Mouse (Mus musculus) G1E-ER4 (cell line): ENCODE results near the gene Snx13. TPM values are rescaled to one million over a fixed set of nuclear protein-coding genes. Genes with fewer than 3 reads are reported as not detected.

Experiments used
- GATA1 ChIP-seq: IDR thresholded peaks from one replicate; pipeline ENCODE4 v1.8.0; 2012; ENCODE audit warnings: low read length, inconsistent platforms
- polyA plus RNA-seq: library from polyadenylated mRNA; stranded (reverse); fragments of >175 nt; gene quantifications from 2 replicates; pipeline ENCODE4 v1.2.3, GENCODE M21; 2012

Snx13 gene
- 12.4 and 17.9 TPM in 2 replicates for polyA plus RNA-seq

DNA sequence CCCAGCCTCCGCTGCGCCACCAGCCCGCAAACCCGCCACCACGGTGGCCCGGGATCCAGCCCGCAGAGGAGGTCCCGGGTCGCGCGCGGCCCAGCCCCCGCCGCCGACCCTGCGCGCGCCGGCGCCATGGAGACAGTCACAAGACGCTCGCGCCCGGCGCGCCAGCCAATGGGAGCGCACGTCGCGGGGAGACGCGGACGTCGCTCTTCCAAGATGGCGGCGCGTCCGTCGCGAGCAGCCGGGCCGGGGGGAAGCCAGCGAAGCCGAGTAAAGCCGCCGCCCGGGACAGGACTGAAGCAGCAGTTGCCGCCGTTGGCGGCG is at the start of gene Snx13:
Gene Snx13 (plus strand): TSS at position 188 of the 321 bp plus-strand sequence.
- TF ChIP-seq GATA1 = no peak

DNA sequence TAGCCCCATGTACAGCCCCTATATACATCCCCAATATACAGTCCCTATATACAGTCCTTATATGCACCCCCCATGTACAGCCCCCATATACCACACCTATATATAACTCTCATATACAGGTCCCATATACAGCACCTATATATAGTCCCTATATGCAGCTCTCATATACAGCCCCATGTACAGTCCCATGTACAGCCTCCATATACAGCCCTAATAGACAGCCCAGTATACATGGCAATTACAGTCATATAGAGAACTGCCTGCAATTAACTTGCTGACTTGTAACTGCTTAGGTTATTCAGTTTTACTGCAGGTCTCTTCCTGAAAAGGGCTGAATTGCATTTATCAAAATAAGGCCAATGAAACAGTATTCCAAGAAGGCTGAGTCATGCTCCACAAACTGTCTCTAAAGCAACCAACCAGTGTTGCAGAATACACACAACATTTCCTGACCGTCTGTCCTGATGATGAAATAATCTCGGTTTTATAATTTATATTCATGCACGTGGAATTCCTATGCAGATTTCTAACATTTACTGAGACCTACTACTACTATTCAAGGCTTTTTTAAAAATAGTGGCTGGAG is 49.3 kb upstream of the Snx13 start:
- no peak for TF ChIP-seq GATA1

DNA sequence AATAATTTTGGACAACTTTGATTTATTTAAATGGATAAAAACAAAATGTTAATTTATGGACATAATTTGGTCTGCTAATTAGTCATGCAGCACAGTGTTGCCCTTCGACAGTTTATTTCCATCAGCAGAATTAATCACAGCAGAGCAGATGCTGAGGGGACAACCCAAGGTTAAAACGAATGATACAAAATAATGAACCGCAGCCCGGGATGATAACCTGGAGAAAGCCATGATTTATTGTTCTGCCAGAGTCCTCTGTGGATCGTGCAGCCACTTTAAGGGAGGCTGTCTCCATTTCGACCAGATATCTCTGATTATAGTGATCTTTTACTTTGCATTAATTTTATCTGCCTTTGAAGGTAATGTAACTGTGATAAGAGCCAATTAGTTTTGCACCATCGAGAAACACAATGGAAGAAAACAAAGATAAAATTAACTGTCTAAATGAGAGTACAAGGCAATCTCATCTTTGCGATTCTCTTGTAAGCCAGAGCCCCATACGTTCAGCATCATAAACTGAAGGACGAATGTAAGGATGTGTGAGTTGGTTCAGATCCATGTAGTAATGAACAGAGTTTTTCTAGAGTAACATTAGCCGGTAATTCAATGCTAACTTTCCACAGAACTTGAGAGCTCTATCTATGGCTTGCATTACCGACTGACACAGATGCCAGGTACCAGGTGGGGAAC is 48.1 kb upstream of the Snx13 start:
- TF ChIP-seq GATA1 = no peak

DNA sequence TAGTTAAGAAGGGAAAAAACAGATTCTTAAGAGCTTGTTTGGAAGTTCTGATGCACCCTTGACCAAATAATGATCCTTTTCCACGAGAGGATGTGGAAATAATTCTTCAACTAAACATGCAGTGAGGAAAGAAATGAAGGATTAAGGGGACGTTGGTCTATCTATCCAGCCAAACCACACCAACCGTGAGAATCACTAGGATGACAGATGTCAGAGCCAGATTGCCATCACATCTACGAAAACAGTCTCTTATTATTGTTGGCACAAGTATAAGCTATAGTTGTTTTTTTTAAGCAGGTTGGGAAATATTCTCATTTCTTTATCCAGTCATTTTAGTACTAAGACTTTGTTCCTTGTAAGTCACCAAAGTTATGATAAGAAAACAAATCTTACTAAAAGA is 46.7 kb upstream of the Snx13 start:
- no peak for TF ChIP-seq GATA1

DNA sequence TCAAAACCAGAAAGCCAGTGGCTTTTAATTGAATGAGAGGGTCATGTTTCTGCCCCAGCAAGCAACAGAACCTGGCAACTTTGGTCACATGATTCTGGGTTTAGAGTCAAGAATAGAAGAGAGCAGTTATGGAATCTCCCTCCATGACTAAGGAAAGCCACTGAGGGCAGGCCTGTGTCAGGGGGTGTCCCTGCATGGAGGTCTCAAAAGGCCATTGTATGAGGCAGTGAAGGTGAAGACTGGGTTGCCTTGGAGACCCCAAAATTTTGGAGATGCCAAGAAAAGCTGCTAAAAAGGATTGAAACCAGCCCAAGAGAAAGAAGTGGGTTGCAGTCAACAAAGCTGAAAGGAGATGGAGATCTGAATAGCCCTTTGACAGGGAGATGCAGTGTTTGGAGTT is 41.2 kb upstream of the Snx13 start:
- no peak for TF ChIP-seq GATA1

DNA sequence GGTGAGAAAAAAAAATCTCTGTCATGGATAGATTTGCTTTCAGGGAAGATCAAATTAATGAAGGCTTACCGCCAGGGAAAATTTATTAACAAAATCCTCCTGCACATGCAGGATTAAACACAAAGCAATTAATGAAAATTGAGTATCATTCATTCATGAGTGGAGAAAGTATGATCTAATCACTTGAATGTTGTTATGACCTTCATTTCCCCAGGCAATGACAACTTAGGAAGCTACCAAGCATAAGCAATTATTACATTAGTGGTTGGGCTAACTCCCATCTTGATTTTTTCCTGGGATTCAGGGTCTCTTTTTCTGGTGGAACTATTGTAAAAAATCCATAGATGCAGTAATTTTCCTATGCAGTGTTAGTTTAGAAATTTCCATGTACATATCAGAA is 39.1 kb upstream of the Snx13 start:
- TF ChIP-seq GATA1 = no peak

DNA sequence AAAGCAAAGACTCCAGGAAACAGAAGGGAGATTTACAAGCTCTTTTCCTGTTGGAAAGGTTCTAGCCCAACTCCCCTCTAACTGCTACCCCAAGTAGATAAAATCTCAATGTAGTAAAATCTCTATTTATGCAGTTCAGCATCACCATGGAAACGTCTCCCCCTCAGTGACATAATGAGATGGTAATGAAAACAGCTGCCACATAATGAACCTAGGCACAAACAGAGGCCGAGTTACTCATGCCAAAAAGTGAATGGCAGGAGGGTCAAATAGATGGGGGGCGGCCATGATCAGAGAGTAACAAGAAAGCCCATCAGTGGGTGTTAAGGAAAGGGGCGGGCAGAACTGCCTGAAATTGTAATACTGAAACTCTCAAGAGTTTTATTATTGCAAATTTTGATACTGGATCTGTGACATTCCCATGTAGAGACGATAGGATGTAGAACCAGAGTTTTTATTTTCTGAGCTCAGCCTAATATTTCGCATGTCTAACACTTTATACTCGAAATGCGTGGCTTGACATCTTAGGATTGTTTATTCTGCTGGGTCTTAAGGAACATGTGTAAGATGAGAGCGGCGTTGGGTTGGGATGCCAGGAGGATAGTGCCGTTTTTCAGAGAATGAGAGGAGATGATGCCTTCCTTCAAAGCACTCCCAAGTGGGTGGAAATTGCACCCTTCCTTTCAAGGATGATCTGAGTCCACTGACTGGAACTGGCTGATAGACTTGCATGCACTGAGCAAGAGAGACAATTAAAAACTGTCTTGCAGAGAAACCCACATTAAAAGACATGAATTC is 38.4 kb upstream of the Snx13 start:
- no peak for TF ChIP-seq GATA1

DNA sequence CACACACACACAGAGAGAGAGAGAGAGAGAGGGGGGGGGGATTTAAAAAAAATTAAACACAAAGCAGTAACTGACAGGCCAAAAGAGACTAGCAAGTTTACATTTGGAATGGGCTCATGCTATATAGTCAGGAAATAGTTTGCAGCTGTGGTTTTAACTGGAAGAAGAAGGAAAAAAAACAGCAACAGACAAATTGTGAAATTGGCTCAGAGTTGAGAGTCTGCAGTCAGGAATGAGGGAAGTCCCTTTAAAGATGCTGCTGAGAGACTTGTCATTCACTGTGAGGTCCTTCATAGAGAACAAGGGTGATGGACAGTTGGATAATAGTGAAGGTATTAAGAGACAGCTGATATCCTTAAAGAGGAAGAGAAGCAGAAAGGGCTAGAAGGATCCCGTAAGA is 35.5 kb upstream of the Snx13 start:
- TF ChIP-seq GATA1 = no peak

DNA sequence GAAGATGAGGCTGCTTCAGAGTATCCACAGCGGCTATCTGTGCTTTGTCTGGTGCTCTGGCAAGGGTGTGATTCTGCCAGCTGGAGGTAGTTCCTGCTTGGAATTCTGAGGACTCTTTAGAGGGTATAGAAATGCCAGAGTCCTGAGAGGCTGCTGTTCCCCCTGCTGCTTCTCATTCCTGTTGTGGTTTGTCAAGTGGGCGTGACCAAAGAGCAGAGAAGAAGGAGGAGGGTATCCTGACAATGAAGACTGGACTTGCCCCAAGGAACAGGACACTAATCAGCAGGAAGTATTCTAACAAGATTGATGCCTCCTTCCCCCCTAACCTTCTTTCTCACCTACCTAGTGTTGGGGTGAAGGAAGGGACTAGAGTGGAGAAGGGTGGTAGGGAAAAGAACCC is 33.0 kb upstream of the Snx13 start:
- no peak for TF ChIP-seq GATA1

DNA sequence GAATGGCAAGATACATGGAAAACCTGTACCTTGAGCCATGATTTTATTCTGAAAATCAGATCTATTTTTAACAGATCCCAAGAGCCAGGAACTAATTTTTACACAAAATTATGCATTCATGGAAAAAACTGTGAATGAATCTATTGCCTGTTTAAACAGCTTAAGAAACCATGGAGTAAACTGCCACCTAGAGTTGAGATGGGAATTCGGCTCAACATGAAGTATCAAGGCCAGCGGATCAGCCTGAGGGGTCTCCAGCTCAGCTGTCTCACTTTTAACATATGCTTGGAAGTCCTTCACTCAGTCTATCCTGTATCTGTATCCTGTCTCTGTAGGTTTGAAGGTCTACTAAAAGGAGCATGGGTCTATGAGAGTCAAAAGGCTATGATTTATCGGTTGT is 30.9 kb upstream of the Snx13 start:
- TF ChIP-seq GATA1 = no peak

DNA sequence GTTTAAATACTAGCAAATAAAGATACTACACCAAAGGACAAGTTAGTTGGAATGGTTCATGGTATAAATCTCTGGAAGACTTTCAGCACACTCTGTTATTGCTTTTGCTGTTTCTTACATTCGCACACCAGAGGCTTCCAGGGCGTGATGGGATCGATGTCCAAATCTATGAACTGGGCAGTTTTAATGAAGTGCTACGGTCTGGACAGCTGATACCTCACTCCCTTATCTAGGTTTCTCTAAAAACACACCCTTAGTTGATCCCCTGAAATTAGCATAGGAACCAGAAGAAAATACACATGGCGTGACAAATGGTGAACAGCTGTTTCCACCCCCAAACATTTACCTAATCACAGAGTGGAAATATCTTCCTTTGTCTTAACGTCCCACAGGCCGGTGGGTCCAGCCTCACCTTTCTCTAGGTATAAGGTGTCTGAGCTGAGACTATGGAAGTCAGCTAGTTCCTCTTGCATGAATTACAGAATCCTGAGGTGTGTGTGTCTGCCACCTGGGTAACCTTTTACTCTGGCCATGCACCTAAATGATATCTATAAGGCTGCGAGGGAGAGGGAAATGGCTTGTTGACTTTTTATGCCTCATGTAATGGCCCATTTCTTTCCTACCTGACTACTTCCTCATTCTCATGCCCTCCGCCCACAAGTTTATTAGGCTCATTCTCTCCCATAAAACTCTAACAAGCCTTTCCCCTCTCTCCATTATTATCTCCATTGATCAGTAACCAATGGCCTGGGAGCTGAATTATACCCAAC is 30.3 kb upstream of the Snx13 start:
- no peak for TF ChIP-seq GATA1

DNA sequence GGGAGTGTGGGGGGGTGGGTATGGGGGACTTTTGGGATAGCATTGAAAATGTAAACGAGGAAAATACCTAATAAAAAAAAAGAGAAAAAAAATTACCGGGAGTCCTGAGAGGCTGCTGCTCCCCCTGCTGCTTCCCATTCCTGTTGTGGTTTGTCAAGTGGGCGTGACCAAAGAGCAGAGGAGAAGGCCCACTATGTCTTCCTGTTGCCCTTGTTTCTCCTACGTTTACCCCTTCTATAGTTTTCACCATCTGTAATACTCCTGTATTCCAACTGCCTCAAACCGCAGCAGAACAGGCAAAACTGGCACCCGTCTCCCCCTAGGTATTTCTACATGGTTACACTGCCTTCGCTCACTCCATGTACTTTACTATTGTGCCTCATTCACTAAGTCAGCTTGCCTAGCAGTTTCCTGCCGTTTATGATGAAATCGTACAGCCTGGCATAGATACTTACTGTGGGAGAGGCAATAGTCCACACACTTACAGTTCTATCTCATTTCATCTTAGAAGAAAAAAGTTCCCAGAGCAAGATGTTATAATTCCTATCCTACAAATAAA is 28.2 kb upstream of the Snx13 start:
- TF ChIP-seq GATA1 = no peak

DNA sequence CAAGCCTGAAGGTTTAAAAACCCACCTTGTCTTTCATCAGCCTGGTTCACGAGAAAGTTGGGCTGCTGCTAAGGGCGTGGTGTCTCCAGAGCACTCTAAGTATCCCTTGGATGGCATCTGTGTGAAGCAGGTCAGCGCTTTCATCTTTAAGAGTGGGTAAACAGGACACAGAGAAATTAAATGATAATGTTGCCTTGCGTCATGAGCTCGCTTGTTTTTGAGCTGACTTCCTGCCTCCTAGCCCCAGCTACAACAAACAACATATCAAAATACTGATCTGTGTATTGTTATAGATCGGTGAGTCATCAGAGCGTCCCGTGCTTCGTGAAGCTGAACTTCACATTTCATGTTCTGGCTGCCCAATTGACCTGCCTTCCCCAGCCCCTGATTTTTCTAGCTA is 25.7 kb upstream of the Snx13 start:
- no peak for TF ChIP-seq GATA1

DNA sequence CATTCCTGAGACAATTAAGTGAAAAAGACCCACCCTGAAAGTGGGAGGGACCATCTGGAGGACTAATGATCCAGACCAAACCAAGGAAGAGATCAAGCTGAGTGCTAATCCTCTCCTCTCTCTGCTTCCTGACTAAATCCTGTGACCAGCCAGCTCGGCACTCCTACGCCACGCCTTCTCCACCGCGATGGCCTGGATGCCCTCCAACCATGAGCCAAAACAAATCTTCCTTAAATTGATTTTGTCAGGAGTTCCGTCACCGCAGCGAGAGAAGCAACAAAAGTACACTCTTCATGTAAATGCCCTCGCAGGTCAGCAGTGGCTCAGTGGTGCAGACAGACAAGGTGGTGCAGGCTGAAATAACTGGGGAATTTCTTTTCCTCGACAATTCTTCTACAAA is 24.9 kb upstream of the Snx13 start:
- no peak for TF ChIP-seq GATA1

DNA sequence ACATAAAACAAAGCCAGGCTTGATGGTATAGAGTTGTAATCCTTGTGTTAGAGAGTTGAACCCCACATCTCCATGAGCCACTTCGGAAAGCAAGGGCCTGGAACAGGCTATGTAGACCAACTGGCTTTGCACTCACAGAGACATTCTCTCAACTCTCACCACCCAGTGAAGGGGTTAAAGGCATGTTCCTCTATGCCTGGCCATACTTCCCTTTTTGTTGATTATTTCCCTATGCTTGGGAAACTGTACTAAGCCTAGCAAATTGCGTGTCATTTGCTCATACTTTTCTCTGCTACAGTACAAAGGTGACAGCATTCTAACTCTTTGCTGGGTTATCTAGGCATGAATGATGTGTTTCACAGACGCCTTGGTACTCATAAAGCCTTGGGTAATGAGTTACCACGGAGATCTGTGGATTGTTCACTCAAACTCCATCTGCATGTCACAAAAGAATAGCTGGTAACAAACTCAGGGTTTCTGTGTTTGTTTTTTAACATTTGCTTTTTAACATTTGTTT is 21.0 kb upstream of the Snx13 start:
- no peak for TF ChIP-seq GATA1

DNA sequence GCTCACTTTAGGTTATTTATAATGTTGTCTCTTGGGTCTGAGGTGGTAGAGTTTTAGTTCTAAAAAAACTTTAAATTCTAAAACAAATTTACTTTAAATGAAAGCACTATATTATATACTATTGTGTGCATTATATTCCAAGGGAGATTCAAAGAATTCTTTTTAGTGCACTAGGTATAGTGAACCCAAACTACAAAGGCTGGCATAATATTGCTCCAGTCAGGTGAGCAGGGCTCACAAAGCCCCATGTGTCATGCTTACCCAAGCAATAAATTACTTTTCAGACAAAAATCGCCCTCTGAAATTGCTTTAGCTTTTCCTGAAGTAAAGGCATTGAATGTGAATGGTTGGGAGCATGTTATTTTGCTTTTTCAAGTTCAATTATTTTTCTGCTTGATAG is 19.5 kb upstream of the Snx13 start:
- no peak for TF ChIP-seq GATA1
